Mouse (Mus musculus) urinary bladder, postnatal 10 days (tissue): ENCODE results near the gene Glud1.
"Not testable (repeated sequence)": the region's sequence is repeated elsewhere in the genome, so short reads cannot be mapped to it uniquely, and the experiment has no call there.

Source experiments
- DNase-seq: peaks from one replicate; pipeline ENCODE4 v3.0.0; 2022; ENCODE audit warnings: low spot score

Gene Glud1

GRCm38 (mm10) chr14:34353326-34353725, 42.8 kb downstream of the Glud1 start:
- DNase-seq: no peak

- DNase-seq: no peak
Observed at GRCm38 (mm10) chr14:34354456-34354855, 43.9 kb downstream of the Glud1 start.

- DNase-seq: no peak
Observed at GRCm38 (mm10) chr14:34355301-34355700, 44.8 kb downstream of the Glud1 start, which contains the start of gene Fam25c. TSS of gene Fam25c (minus strand) at chr14:34355433.

- DNase-seq: no peak
Observed at GRCm38 (mm10) chr14:34357671-34358455, 47.3 kb downstream of the Glud1 start.

- DNase-seq: no peak
Observed at GRCm38 (mm10) chr14:34359676-34360244, 49.2 kb downstream of the Glud1 start.

- DNase-seq: no peak
Observed at GRCm38 (mm10) chr14:34360251-34360650, 49.7 kb downstream of the Glud1 start.

- DNase-seq: no peak
Observed at GRCm38 (mm10) chr14:34362135-34362534, 51.6 kb downstream of the Glud1 start.

- no peak for DNase-seq
Observed at GRCm38 (mm10) chr14:34362726-34363445, 52.4 kb downstream of the Glud1 start.

- peak; percentile 39 for DNase-seq
Observed at GRCm38 (mm10) chr14:34363490-34364253, 53.1 kb downstream of the Glud1 start.

GRCm38 (mm10) chr14:34364254-34365146, 54.0 kb downstream of the Glud1 start:
- not testable (repeated sequence) for DNase-seq

GRCm38 (mm10) chr14:34365147-34365507, 54.6 kb downstream of the Glud1 start:
- DNase-seq: no peak

GRCm38 (mm10) chr14:34370203-34370602, 59.7 kb downstream of the Glud1 start:
- no peak for DNase-seq

GRCm38 (mm10) chr14:34370921-34371320, 60.4 kb downstream of the Glud1 start:
- DNase-seq: no peak

GRCm38 (mm10) chr14:34371763-34372162, 61.2 kb downstream of the Glud1 start:
- DNase-seq: no peak

- no peak for DNase-seq
Observed at GRCm38 (mm10) chr14:34372646-34373045, 62.1 kb downstream of the Glud1 start.

GRCm38 (mm10) chr14:34373581-34373980, 63.1 kb downstream of the Glud1 start:
- DNase-seq: no peak

GRCm38 (mm10) chr14:34374577-34374976, 64.0 kb downstream of the Glud1 start, which contains the start of gene Sncg:
TSS of gene Sncg (minus strand) at chr14:34374789.
- no peak for DNase-seq

GRCm38 (mm10) chr14:34375415-34375904, 64.9 kb downstream of the Glud1 start, which contains the start of gene Mmrn2:
TSS of gene Mmrn2 (plus strand) at chr14:34375465.
- DNase-seq: no peak

- no peak for DNase-seq
Observed at GRCm38 (mm10) chr14:34375941-34376340, 65.4 kb downstream of the Glud1 start.

GRCm38 (mm10) chr14:34377121-34377520, 66.6 kb downstream of the Glud1 start:
- DNase-seq: no peak
